Mouse (Mus musculus) kidney, adult 11 months (tissue): ENCODE measurements around the gene Mettl7a3.
"Not testable (repeated sequence)": the region's sequence is repeated elsewhere in the genome, so short reads cannot be mapped to it uniquely, and the experiment has no call there.

Experiments
- DNase-seq: peaks from one replicate; pipeline ENCODE4 v3.0.0; 2022

Mettl7a3 gene

GRCm38 (mm10) chr15:100334629-100335028 lies at the start of gene Mettl7a3:
Gene Mettl7a3, plus strand, starts transcription at chr15:100334929.
- no peak for DNase-seq

- DNase-seq: no peak
Measured at GRCm38 (mm10) chr15:100288980-100289379, 45.7 kb upstream of the Mettl7a3 start.

GRCm38 (mm10) chr15:100290858-100291257 lies 43.9 kb upstream of the Mettl7a3 start:
- DNase-seq: no peak

- DNase-seq: no peak
Measured at GRCm38 (mm10) chr15:100292326-100292725, 42.4 kb upstream of the Mettl7a3 start.

- DNase-seq: no peak
Measured at GRCm38 (mm10) chr15:100297856-100298255, 36.9 kb upstream of the Mettl7a3 start.

GRCm38 (mm10) chr15:100300499-100300898 lies 34.2 kb upstream of the Mettl7a3 start:
- DNase-seq: no peak

GRCm38 (mm10) chr15:100301556-100301955 lies 33.2 kb upstream of the Mettl7a3 start:
- peak; percentile 21 for DNase-seq

- no peak for DNase-seq
Measured at GRCm38 (mm10) chr15:100303428-100304018, 31.2 kb upstream of the Mettl7a3 start.

GRCm38 (mm10) chr15:100304019-100304991 lies 30.4 kb upstream of the Mettl7a3 start, which contains the start of gene Mettl7a1:
Gene Mettl7a1, plus strand, starts transcription at chr15:100304140.
- peak; percentile 82 for DNase-seq

- no peak for DNase-seq
Measured at GRCm38 (mm10) chr15:100306201-100306600, 28.5 kb upstream of the Mettl7a3 start.

- peak; percentile 41 for DNase-seq
Measured at GRCm38 (mm10) chr15:100307438-100308096, 27.2 kb upstream of the Mettl7a3 start.

- no peak for DNase-seq
Measured at GRCm38 (mm10) chr15:100312346-100312745, 22.4 kb upstream of the Mettl7a3 start.

- no peak for DNase-seq
Measured at GRCm38 (mm10) chr15:100314448-100315145, 20.1 kb upstream of the Mettl7a3 start.

GRCm38 (mm10) chr15:100318014-100318671 lies 16.6 kb upstream of the Mettl7a3 start:
- DNase-seq: peak; percentile 22

GRCm38 (mm10) chr15:100319884-100320283 lies 14.8 kb upstream of the Mettl7a3 start:
- DNase-seq: no peak

- DNase-seq: no peak
Measured at GRCm38 (mm10) chr15:100320295-100320905, 14.3 kb upstream of the Mettl7a3 start.

GRCm38 (mm10) chr15:100321134-100321533 lies 13.6 kb upstream of the Mettl7a3 start:
- peak; percentile 86 for DNase-seq

GRCm38 (mm10) chr15:100324021-100324591 lies 10.6 kb upstream of the Mettl7a3 start:
- no peak for DNase-seq

- DNase-seq: no peak
Measured at GRCm38 (mm10) chr15:100325235-100325634, 9.5 kb upstream of the Mettl7a3 start.

- DNase-seq: not testable (repeated sequence)
Measured at GRCm38 (mm10) chr15:100328089-100328488, 6.6 kb upstream of the Mettl7a3 start.

- DNase-seq: not testable (repeated sequence)
Measured at GRCm38 (mm10) chr15:100329336-100329735, 5.4 kb upstream of the Mettl7a3 start.
